Mouse (Mus musculus): Measurements from ENCODE around the gene Umad1.

DNA sequence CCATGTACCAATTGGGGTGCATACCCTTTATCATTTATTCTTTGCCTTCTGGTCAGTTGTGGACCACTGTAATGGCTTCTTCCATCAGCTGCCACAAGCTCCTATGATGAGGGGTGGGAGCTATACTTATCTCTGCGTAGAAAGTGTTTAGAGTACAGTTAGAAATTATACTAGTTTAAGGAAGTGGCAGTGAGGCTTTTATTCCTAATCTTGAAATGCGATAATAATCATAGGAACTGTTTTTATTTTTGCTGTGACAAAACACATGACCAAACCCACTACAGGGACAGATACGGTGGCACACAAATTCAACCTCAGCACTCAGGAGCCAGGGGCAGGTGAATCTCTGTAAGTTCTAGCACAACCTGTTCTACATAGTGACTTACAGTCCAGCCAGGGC, 233.2 kb downstream of the Umad1 start:
- TF ChIP-seq POLR2A (IDR thresholded peaks at IDR 0.05; ENCODE audit: insufficient read length, low read depth) (no peak), USF1 (IDR thresholded peaks at IDR 0.05; ENCODE audit: low read depth) (no peak), TCF12 (IDR thresholded peaks at IDR 0.05; ENCODE audit: insufficient read depth, poor library complexity, severe bottlenecking) (no peak), MAX (IDR thresholded peaks at IDR 0.05; ENCODE audit: low read depth) (no peak), CEBPB (IDR thresholded peaks at IDR 0.05; ENCODE audit: insufficient read depth, poor library complexity, severe bottlenecking) (no peak), REST (IDR thresholded peaks at IDR 0.05; ENCODE audit: insufficient read depth, insufficient read length) (no peak)
